Comparison of ENCODE assay signal across 8 mouse cellular contexts in genomic region chr11:103333719-103334398, GRCm38 (mm10). TPM values are rescaled to one million over a fixed set of nuclear protein-coding genes. Genes with fewer than 3 reads are reported as not detected.
DNase-seq lines count a peak whose midpoint lies in the region; ATAC-seq and TF ChIP-seq lines count a peak whose summit lies in the region.

No protein-coding gene starts in this region.

- peak; percentile 56 for TF ChIP-seq CTCF in gastrocnemius, adult 2 months (IDR thresholded peaks at IDR 0.05)

- no peaks in the 10 kb centered on the region for H3K9me3 ChIP-seq in embryonic facial prominence, embryonic 15.5 days (replicated peaks)
- H3K9me3 ChIP-seq in hindbrain, embryonic 13.5 days: no peaks in the 10 kb centered on the region
- no peaks in the 10 kb centered on the region for H3K9me3 ChIP-seq in limb, embryonic 13.5 days
- H3K9me3 ChIP-seq in neural tube, embryonic 13.5 days: no peaks in the 10 kb centered on the region

- H3K27me3 ChIP-seq in embryonic facial prominence, embryonic 15.5 days: peaks cover 27% of the 10 kb centered on the region
- H3K27me3 ChIP-seq in hindbrain, embryonic 13.5 days: peaks cover 40% of the 10 kb centered on the region
- peaks cover 50% of the 10 kb centered on the region for H3K27me3 ChIP-seq in limb, embryonic 13.5 days
- H3K27me3 ChIP-seq in neural tube, embryonic 13.5 days: peaks cover 44% of the 10 kb centered on the region

- ATAC-seq in embryonic facial prominence, embryonic 15.5 days (ENCODE audit: insufficient number of reproducible peaks, low FRiP score, low TSS enrichment, low read depth): no peak
- ATAC-seq in hindbrain, embryonic 13.5 days (ENCODE audit: low FRiP score): peak; percentile 55
- peak; percentile 29; the same call in 1 of the 2 replicates for ATAC-seq in limb, embryonic 13.5 days (ENCODE audit: low FRiP score, low read depth)
- 0 out of 2 replicates have a peak, but pooled peaks have one; percentile 9 for ATAC-seq in neural tube, embryonic 13.5 days (ENCODE audit: low read depth)

- H3K36me3 ChIP-seq in embryonic facial prominence, embryonic 15.5 days: no peaks in the 10 kb centered on the region
- H3K36me3 ChIP-seq in hindbrain, embryonic 13.5 days: no peaks in the 10 kb centered on the region
- no peaks in the 10 kb centered on the region for H3K36me3 ChIP-seq in limb, embryonic 13.5 days
- no peaks in the 10 kb centered on the region for H3K36me3 ChIP-seq in neural tube, embryonic 13.5 days

- no peak overlapping the region for H3K9ac ChIP-seq in embryonic facial prominence, embryonic 15.5 days
- H3K9ac ChIP-seq in hindbrain, embryonic 13.5 days: peak overlapping the region; percentile 60
- 0 out of 2 replicates have a peak overlapping the region, but pooled peaks have one; percentile 31 for H3K9ac ChIP-seq in limb, embryonic 13.5 days
- peak overlapping the region; percentile 47 for H3K9ac ChIP-seq in neural tube, embryonic 13.5 days

- H3K27ac ChIP-seq in gastrocnemius, adult 2 months: no peak overlapping the region
- peak overlapping the region; percentile 53 for H3K27ac ChIP-seq in embryonic facial prominence, embryonic 15.5 days (replicated peaks)
- no peak overlapping the region for H3K27ac ChIP-seq in hindbrain, embryonic 13.5 days
- no peak overlapping the region for H3K27ac ChIP-seq in limb, embryonic 13.5 days
- no peak overlapping the region for H3K27ac ChIP-seq in neural tube, embryonic 13.5 days (replicated peaks)

- H3K4me2 ChIP-seq in embryonic facial prominence, embryonic 15.5 days (replicated peaks): peak overlapping the region; percentile 54
- H3K4me2 ChIP-seq in hindbrain, embryonic 13.5 days: peak overlapping the region; percentile 52
- H3K4me2 ChIP-seq in limb, embryonic 13.5 days (replicated peaks): peak overlapping the region; percentile 58
- peak overlapping the region; percentile 58 for H3K4me2 ChIP-seq in neural tube, embryonic 13.5 days

- intact Hi-C loops in gastrocnemius, adult 2 months (cut with DNase I): loop anchor here (5.0 kb wide), 1 partner anchor 223 kb away; no protein-coding TSS in a partner anchor

- peak overlapping the region; percentile 64 for H3K4me3 ChIP-seq in gastrocnemius, adult 2 months
- H3K4me3 ChIP-seq in embryonic facial prominence, embryonic 15.5 days (replicated peaks): peak overlapping the region; percentile 32
- peak overlapping the region; percentile 33 for H3K4me3 ChIP-seq in hindbrain, embryonic 13.5 days
- H3K4me3 ChIP-seq in limb, embryonic 13.5 days: peak overlapping the region; percentile 28
- H3K4me3 ChIP-seq in neural tube, embryonic 13.5 days: peak overlapping the region; percentile 33; the same call in 1 of the 2 replicates

- peak; percentile 66 for DNase-seq in gastrocnemius, adult 2 months
- DNase-seq in gastrocnemius, postnatal 25 days: no peak
- peak; percentile 61 to 66 for DNase-seq in adrenal gland, postnatal 36 days
- no peak for DNase-seq in T-cell, adult 2 months (ENCODE audit: low spot score)

- H3K4me1 ChIP-seq in embryonic facial prominence, embryonic 15.5 days: peaks cover 25% of the 10 kb centered on the region
- H3K4me1 ChIP-seq in hindbrain, embryonic 13.5 days (replicated peaks): peaks cover 22% of the 10 kb centered on the region
- H3K4me1 ChIP-seq in limb, embryonic 13.5 days: peaks cover 21% of the 10 kb centered on the region
- peaks cover 26% of the 10 kb centered on the region for H3K4me1 ChIP-seq in neural tube, embryonic 13.5 days (replicated peaks)

- 17% methylated on average over 40 of the region's 40 CpGs for WGBS in embryonic facial prominence, embryonic 15.5 days
- WGBS in hindbrain, embryonic 13.5 days: 14% methylated on average over 40 of the region's 40 CpGs
- 13% methylated on average over 40 of the region's 40 CpGs for WGBS in limb, embryonic 13.5 days
- WGBS in neural tube, embryonic 13.5 days: 18% methylated on average over 40 of the region's 40 CpGs

RNA-seq across cellular contexts. Expression of gene Arhgap27, which starts 29.6 kb away (rescaled TPM):
- total RNA-seq in gastrocnemius, adult 2 months (2021): 1 to 10 TPM; 6.0 to 8.8 TPM
- total RNA-seq in gastrocnemius, postnatal 25 days (2021): 1 to 10 TPM; 3.0 to 4.6 TPM
- total RNA-seq in adrenal gland, postnatal 36 days (2021): 10 to 100 TPM; 10.1 to 16.3 TPM
- 12.3 and 12.4 TPM in 2 replicates for polyA plus RNA-seq in embryonic facial prominence, embryonic 15.5 days (2015; fragmentation: Nextera tagmentation; extraction: Ambion mirVana)
- 3.2 and 3.4 TPM in 2 replicates for polyA plus RNA-seq in hindbrain, embryonic 13.5 days (2015; fragmentation: Nextera tagmentation; extraction: Ambion mirVana)
- polyA plus RNA-seq in limb, embryonic 13.5 days (2015; fragmentation: Nextera tagmentation; extraction: Ambion mirVana): 5.1 and 6.8 TPM in 2 replicates
- polyA plus RNA-seq in neural tube, embryonic 13.5 days (2015; fragmentation: Nextera tagmentation; extraction: Ambion mirVana): 4.4 and 4.8 TPM in 2 replicates

Comparison
In these comparisons a context has a peak if more than half of its experiments do, and no peak if none do; other contexts are left out.
1. DNase-seq: peak in gastrocnemius, adult 2 months (single experiment) and adrenal gland, postnatal 36 days (2 of 2); none in gastrocnemius, postnatal 25 days (single experiment) and T-cell, adult 2 months (single experiment).
2. Peak in every context shown above with its lines, with median percentiles within 50 percentile points of each other: H3K4me3 ChIP-seq and H3K4me2 ChIP-seq.